Mouse (Mus musculus): ENCODE data around the gene Apbb2. TPM values are rescaled to one million over a fixed set of nuclear protein-coding genes. Genes with fewer than 3 reads are reported as not detected.

Gene Apbb2
- total and polyA plus RNA-seq, 3 experiments, result 0.34 to 0.40 (median 0.34) TPM

GRCm38 (mm10) chr5:66570709-66571108 is 47.9 kb downstream of the Apbb2 start (continued):
- no peak for TF ChIP-seq RAD21 (IDR thresholded peaks at IDR 0.05; ENCODE audit: low read depth, low read length)
- peak; percentile 93 for TF ChIP-seq ZNF384 (IDR thresholded peaks at IDR 0.05; ENCODE audit: low read depth, low read length)
- no peak for TF ChIP-seq HCFC1 (IDR thresholded peaks at IDR 0.05; ENCODE audit: low read depth, low read length)
- TF ChIP-seq JUND (conservative IDR thresholded peaks at IDR 0.05; ENCODE audit: low read depth, low read length), result peak; percentile 71; the same call in 1 of the 2 replicates
- no peak for TF ChIP-seq ZMIZ1 (IDR thresholded peaks at IDR 0.05; ENCODE audit: low read depth, low read length)
- peak; percentile 76 for TF ChIP-seq IRF4 (IDR thresholded peaks at IDR 0.05; ENCODE audit: low read depth, low read length)
- no peak for TF ChIP-seq NELFE (IDR thresholded peaks at IDR 0.05; ENCODE audit: low read depth, low read length)
- TF ChIP-seq PAX5 (IDR thresholded peaks at IDR 0.05; ENCODE audit: low read length), result no peak
- no peak for TF ChIP-seq SMC3 (IDR thresholded peaks at IDR 0.05; ENCODE audit: low read depth, low read length)
- no peak for TF ChIP-seq UBTF (IDR thresholded peaks at IDR 0.05; ENCODE audit: low read depth, low read length)
- no peak for TF ChIP-seq CHD2 (IDR thresholded peaks at IDR 0.05; ENCODE audit: low read length)
- TF ChIP-seq ELF1 (IDR thresholded peaks at IDR 0.05; ENCODE audit: low read depth, low read length), result no peak
- TF ChIP-seq SIN3A (IDR thresholded peaks at IDR 0.05; ENCODE audit: low read length), result no peak
- no peak for TF ChIP-seq E2F4 (IDR thresholded peaks at IDR 0.05; ENCODE audit: insufficient replicate concordance, low read depth, low read length)
- TF ChIP-seq EP300 (IDR thresholded peaks at IDR 0.05; ENCODE audit: low read length), result peak; percentile 35; the same call in 1 of the 2 replicates
- no peak for TF ChIP-seq TBP (conservative IDR thresholded peaks at IDR 0.05; ENCODE audit: low read depth, low read length)
- TF ChIP-seq MYC (IDR thresholded peaks at IDR 0.05; ENCODE audit: low read depth, low read length), result no peak
- no peak for TF ChIP-seq ETS1 (conservative IDR thresholded peaks at IDR 0.05; ENCODE audit: low read depth, low read length)
- peak; percentile 43; the same call in 1 of the 2 replicates for TF ChIP-seq JUN (IDR thresholded peaks at IDR 0.05; ENCODE audit: insufficient read depth, low read depth, low read length)
- no peak for TF ChIP-seq MAX (IDR thresholded peaks at IDR 0.05; ENCODE audit: low read length)
- TF ChIP-seq CTCF (conservative IDR thresholded peaks at IDR 0.05 in 1 of 2, IDR thresholded peaks at IDR 0.05 in 1 of 2; ENCODE audit: low read depth in 2 of 2, low read length in 2 of 2), result no peak

DNA sequence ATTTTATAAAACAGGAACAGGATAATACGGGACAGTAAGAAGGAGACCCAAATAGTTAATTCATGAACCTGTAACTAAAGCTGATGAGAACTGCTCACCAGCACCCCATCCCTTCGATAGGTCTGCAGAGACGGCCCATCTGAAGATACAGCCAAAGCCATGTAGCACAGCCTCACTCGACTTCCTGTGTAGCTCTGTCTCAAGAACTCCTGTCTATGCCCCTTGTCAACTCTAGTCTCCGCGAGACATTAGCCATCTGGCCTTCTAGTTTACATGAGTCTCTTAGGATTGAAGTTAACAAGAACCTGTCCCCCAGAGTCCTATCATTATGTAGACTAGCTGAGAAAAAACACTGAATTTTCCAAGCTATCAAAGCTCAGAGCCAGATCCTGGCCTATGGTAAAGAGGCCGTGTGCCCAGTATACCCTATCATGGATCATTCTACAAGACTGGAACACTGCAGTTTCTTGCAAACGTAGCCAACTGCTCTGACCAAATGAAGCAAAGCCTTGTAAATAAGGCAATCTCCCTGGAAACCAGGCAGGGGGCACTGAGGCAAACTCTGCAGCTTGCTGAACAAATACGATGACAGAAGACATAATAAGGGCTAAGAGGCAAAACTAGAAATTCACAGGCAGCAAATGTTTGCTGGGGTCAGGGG is 49.3 kb downstream of the Apbb2 start:
- Histone ChIP-seq H3K79me2 (replicated peaks; ENCODE audit: control insufficient read depth, extremely low read depth, insufficient read depth, poor library complexity, severe bottlenecking) (no peaks in the 10 kb centered on the region), H3K9me3 (replicated peaks; ENCODE audit: low read length) (no peaks in the 10 kb centered on the region), H3K36me3 (replicated peaks in 1 of 2; ENCODE audit: control insufficient read depth in 1 of 2, insufficient read depth in 1 of 2, low read length in 1 of 2) (no peaks in the 10 kb centered on the region), H3K4me3 (replicated peaks in 1 of 3; ENCODE audit: low read depth in 2 of 3, low read length in 2 of 3, poor library complexity in 1 of 3) (no peak overlapping the region), H3K27me3 (replicated peaks) (no peaks in the 10 kb centered on the region), H3K4me2 (ENCODE audit: insufficient read depth, low read depth, poor library complexity, severe bottlenecking) (no peak overlapping the region), H3K4me1 (ENCODE audit: control insufficient read depth in 1 of 2, insufficient read depth in 2 of 2) (peaks cover 2 to 12% of the 10 kb centered on the region in 2 experiments; a peak in 2 of 4 replicates), H3K27ac (ENCODE audit: insufficient read depth, low read depth) (no peak overlapping the region), H3K9ac (ENCODE audit: insufficient read depth, low read depth) (no peak overlapping the region)
- in situ Hi-C loops (cut with MboI; ENCODE audit: low pct_ligation_motif_present, low pct_unique_long_range_greater_than_20kb, low sequenced_read_pairs), result no loop called here
- no peak for TF ChIP-seq ETS1 (conservative IDR thresholded peaks at IDR 0.05; ENCODE audit: low read depth, low read length)
- TF ChIP-seq NELFE (IDR thresholded peaks at IDR 0.05; ENCODE audit: low read depth, low read length), result no peak
- no peak for TF ChIP-seq POLR2A (IDR thresholded peaks at IDR 0.05; ENCODE audit: low read depth, low read length)
- TF ChIP-seq IRF4 (IDR thresholded peaks at IDR 0.05; ENCODE audit: low read depth, low read length), result no peak
- no peak for TF ChIP-seq CTCF (conservative IDR thresholded peaks at IDR 0.05 in 1 of 2, IDR thresholded peaks at IDR 0.05 in 1 of 2; ENCODE audit: low read depth in 2 of 2, low read length in 2 of 2)
- no peak for TF ChIP-seq MAFK (IDR thresholded peaks at IDR 0.05; ENCODE audit: insufficient replicate concordance, low read length)
- no peak for TF ChIP-seq GABPA (IDR thresholded peaks at IDR 0.05; ENCODE audit: insufficient replicate concordance, low read depth, low read length)
- no peak for TF ChIP-seq SMC3 (IDR thresholded peaks at IDR 0.05; ENCODE audit: low read depth, low read length)
- TF ChIP-seq E2F4 (IDR thresholded peaks at IDR 0.05; ENCODE audit: insufficient replicate concordance, low read depth, low read length), result no peak
- TF ChIP-seq RCOR1 (conservative IDR thresholded peaks at IDR 0.05; ENCODE audit: low read depth, low read length), result no peak
- TF ChIP-seq ZNF384 (IDR thresholded peaks at IDR 0.05; ENCODE audit: low read depth, low read length), result no peak
- no peak for TF ChIP-seq USF2 (conservative IDR thresholded peaks at IDR 0.05; ENCODE audit: low read depth, low read length)
- no peak for TF ChIP-seq HCFC1 (IDR thresholded peaks at IDR 0.05; ENCODE audit: low read depth, low read length)
- TF ChIP-seq KAT2A (IDR thresholded peaks at IDR 0.05; ENCODE audit: insufficient replicate concordance, low read length), result no peak
- no peak for TF ChIP-seq ZKSCAN1 (IDR thresholded peaks at IDR 0.05; ENCODE audit: borderline replicate concordance, low read depth, low read length)
- no peak for TF ChIP-seq USF1 (IDR thresholded peaks at IDR 0.05; ENCODE audit: low read depth, low read length)
- dilution Hi-C loops (cut with MboI; ENCODE audit: extremely low pct_ligation_motif_present, extremely low pct_unique_long_range_greater_than_20kb, low sequenced_read_pairs), result no loop called here
- DNase-seq (ENCODE audit: extremely low read depth), result no peak

Data from CH12.LX (cell line).